Mouse (Mus musculus) intestine, embryonic 16.5 days (tissue): ENCODE data around the gene Cd82. TPM values are rescaled to one million over a fixed set of nuclear protein-coding genes. Genes with fewer than 3 reads are reported as not detected.

Source experiments
- ATAC-seq: fragments of 200-750 bp; cut with Nextera tagmentation; 2 replicates; pipeline ENCODE4 v1.8.0; 2017; ENCODE audit warnings: moderate TSS enrichment, moderate library complexity
- H3K27ac ChIP-seq: fragments of 300-500 bp; sonication (generic); 2 replicates; pipeline ENCODE4 v1.5.1; 2014; ENCODE audit warnings: mild to moderate bottlenecking, low read length
- H3K27me3 ChIP-seq: fragments of 300-500 bp; sonication (generic); replicated peaks from 2 replicates; pipeline ENCODE4 v1.6.1; 2014; ENCODE audit warnings: low read length, control low read depth, mixed read lengths; ENCODE audit not compliant: control insufficient read depth, insufficient read depth
- H3K36me3 ChIP-seq: fragments of 300-500 bp; sonication (generic); 2 replicates; pipeline ENCODE4 v1.6.1; 2014; ENCODE audit warnings: low read length, control low read depth; ENCODE audit not compliant: control insufficient read depth, insufficient read depth
- H3K4me1 ChIP-seq: fragments of 300-500 bp; sonication (generic); 2 replicates; pipeline ENCODE4 v1.6.1; 2014; ENCODE audit warnings: low read length, control low read depth, mixed read lengths; ENCODE audit not compliant: control insufficient read depth, insufficient read depth
- H3K4me2 ChIP-seq: fragments of 300-500 bp; sonication (generic); 2 replicates; pipeline ENCODE4 v1.6.1; 2014; ENCODE audit warnings: low read depth, low read length, control low read depth
- H3K4me3 ChIP-seq: fragments of 300-500 bp; sonication (generic); 2 replicates; pipeline ENCODE4 v1.5.1; 2014; ENCODE audit warnings: mild to moderate bottlenecking, low read length
- H3K9ac ChIP-seq: fragments of 300-500 bp; sonication (generic); 2 replicates; pipeline ENCODE4 v1.6.1; 2014; ENCODE audit warnings: low read depth, low read length
- H3K9me3 ChIP-seq: fragments of 300-500 bp; sonication (generic); 2 replicates; pipeline ENCODE4 v1.6.1; 2016; ENCODE audit warnings: low read length, control low read depth; ENCODE audit not compliant: control insufficient read depth
- WGBS: fragments of 180-500 bp; shearing (Covaris S2); extraction: QIAGEN DNeasy Blood & Tissue Kit; methylation state at CpG from one replicate; pipeline ENCODE4 v1.1.7; 2014; 5-methylcytosine and 5-hydroxymethylcytosine counted together
- polyA plus RNA-seq: library from polyadenylated mRNA; unstranded; fragments of >200 nt; fragmentation: Nextera tagmentation; extraction: Ambion mirVana; gene quantifications from 2 replicates; pipeline ENCODE4 v1.2.1, GENCODE M21; 2015

Gene Cd82
- polyA plus RNA-seq, 1 experiment from 2014 or later: 171 TPM

GRCm38 (mm10) chr2:93430993-93431392, 31.9 kb downstream of the Cd82 start:
- peak overlapping the region; percentile 56 for H3K9ac ChIP-seq
- H3K4me2 ChIP-seq: no peak overlapping the region
- no peaks in the 10 kb centered on the region for H3K27me3 ChIP-seq
- H3K4me3 ChIP-seq: no peak overlapping the region
- ATAC-seq: peak; percentile 10
- H3K27ac ChIP-seq: peak overlapping the region; percentile 98
- WGBS: 75% methylated on average over 5 of the region's 5 CpGs
- H3K9me3 ChIP-seq: no peaks in the 10 kb centered on the region
- H3K4me1 ChIP-seq: peaks cover 39% of the 10 kb centered on the region
- 0 out of 2 replicates have a peak, but pooled peaks cover 3% of the 10 kb centered on the region for H3K36me3 ChIP-seq

DNA sequence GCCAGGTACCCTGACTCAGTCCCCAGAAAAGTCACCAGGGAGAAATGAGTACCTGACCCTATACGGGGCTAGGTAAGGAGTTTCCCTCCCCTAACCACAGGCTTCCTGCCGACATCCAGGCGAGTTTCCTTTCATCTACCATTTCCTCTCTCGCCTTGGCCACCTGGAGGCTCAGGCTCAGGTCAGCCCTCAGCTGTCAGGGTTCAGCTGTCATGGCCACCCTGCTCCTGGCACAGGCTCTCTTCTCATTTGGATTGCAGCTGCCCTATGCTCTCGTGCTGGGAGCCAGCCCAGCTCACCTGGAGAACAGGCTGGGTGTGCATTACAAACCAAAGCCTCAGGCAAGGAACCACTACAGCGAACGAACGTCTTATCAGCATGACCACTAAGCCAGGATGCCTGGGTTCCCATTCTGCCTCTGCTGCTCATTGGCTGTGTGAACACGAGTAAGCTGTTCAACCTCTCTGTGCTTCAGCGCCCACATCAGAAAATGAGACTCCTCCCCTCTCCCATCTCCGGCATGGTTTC, 34.9 kb downstream of the Cd82 start:
- H3K9me3 ChIP-seq: no peaks in the 10 kb centered on the region
- 69% methylated on average over 11 of the region's 11 CpGs for WGBS
- ATAC-seq: no peak
- no peaks in the 10 kb centered on the region for H3K27me3 ChIP-seq
- H3K27ac ChIP-seq: no peak overlapping the region
- H3K4me3 ChIP-seq: no peak overlapping the region
- H3K4me2 ChIP-seq: no peak overlapping the region
- H3K4me1 ChIP-seq: peaks cover 32% of the 10 kb centered on the region
- no peaks in the 10 kb centered on the region for H3K36me3 ChIP-seq
- no peak overlapping the region for H3K9ac ChIP-seq

GRCm38 (mm10) chr2:93427000-93427715, 35.8 kb downstream of the Cd82 start:
- Histone ChIP-seq H3K4me2 (no peak overlapping the region), H3K9me3 (no peaks in the 10 kb centered on the region), H3K27me3 (no peaks in the 10 kb centered on the region), H3K27ac (no peak overlapping the region), H3K36me3 (no peaks in the 10 kb centered on the region), H3K9ac (no peak overlapping the region), H3K4me1 (peaks cover 23% of the 10 kb centered on the region), H3K4me3 (no peak overlapping the region)
- WGBS: 64% methylated on average over 8 of the region's 8 CpGs
- ATAC-seq: no peak

- H3K27ac ChIP-seq: no peak overlapping the region
- H3K27me3 ChIP-seq: no peaks in the 10 kb centered on the region
- H3K9me3 ChIP-seq: no peaks in the 10 kb centered on the region
- no peak overlapping the region for H3K9ac ChIP-seq
- H3K4me2 ChIP-seq: no peak overlapping the region
- ATAC-seq: no peak
- no peaks in the 10 kb centered on the region for H3K36me3 ChIP-seq
- peaks cover 11% of the 10 kb centered on the region for H3K4me1 ChIP-seq
- no peak overlapping the region for H3K4me3 ChIP-seq
- 61% methylated on average over 4 of the region's 4 CpGs for WGBS
Observed at GRCm38 (mm10) chr2:93425810-93426209, 37.1 kb downstream of the Cd82 start.

DNA sequence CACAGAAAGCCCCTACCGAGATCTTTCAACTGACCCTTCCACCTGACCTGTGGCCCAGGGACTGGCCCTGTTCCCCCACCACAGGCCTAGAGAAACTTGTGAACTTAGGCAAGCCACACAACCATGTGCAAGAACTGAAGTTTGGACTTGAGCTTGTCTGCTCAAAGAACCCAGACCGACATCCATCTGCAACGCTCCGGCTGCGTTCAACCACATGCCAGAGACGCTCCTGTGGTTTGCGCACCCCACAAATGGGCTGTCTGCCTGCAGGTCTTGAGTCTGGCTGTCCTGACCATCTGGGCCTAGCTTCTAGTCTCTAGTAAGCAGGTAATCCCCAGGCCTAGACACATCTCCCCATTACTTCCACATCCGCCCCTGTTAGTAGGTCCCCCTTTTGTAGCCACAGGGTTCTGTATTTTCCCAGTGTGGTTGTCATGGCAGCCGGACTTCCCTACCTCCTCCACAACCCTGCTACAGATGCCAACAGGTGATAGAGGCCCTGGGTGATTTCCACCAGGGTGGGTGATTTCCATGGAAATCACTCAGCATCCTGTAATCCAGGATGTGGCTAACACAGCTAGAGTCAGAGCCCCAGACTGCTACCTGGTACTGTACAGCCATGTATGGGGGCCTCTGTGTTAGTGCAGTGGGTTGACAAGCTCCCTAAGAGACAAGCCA, 38.5 kb downstream of the Cd82 start:
- WGBS: 93% methylated on average over 9 of the region's 9 CpGs
- ATAC-seq: no peak
- Histone ChIP-seq H3K27ac (no peak overlapping the region), H3K4me2 (no peak overlapping the region), H3K27me3 (no peaks in the 10 kb centered on the region), H3K4me3 (no peak overlapping the region), H3K9me3 (no peaks in the 10 kb centered on the region), H3K9ac (no peak overlapping the region), H3K4me1 (peaks cover 5% of the 10 kb centered on the region; the same call in 1 of the 2 replicates), H3K36me3 (peaks cover 3% of the 10 kb centered on the region; the same call in 1 of the 2 replicates)

GRCm38 (mm10) chr2:93421320-93421719, 41.6 kb downstream of the Cd82 start:
- Histone ChIP-seq H3K36me3 (peaks cover 3% of the 10 kb centered on the region; the same call in 1 of the 2 replicates), H3K4me2 (no peak overlapping the region), H3K27me3 (no peaks in the 10 kb centered on the region), H3K4me3 (no peak overlapping the region), H3K4me1 (no peaks in the 10 kb centered on the region; the same call in 1 of the 2 replicates), H3K9me3 (no peaks in the 10 kb centered on the region), H3K27ac (no peak overlapping the region), H3K9ac (no peak overlapping the region)
- ATAC-seq: 0 out of 2 replicates have a peak, but pooled peaks have one; percentile 43
- WGBS: 32% methylated on average over 7 of the region's 7 CpGs

DNA sequence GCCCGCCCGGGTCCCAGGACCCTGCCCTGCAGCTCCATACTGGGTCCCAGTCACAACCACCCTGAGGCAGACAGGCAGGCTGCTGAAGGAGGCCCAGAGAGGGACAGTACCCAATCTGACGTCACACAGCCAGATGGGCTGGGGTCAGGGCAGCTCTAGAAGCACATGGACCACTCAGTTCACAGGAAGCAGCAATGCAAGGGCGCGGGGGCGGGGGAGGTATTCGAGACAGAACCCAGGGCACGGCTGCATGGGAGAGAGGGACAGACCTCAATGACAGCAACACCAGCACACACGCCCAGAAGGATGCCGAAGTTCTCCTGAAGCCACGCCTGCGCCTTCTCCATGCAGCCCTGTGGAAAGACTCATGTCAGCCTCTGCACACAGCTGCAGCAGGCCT, 43.0 kb downstream of the Cd82 start:
- Histone ChIP-seq H3K9me3 (no peaks in the 10 kb centered on the region), H3K4me1 (no peaks in the 10 kb centered on the region; the same call in 1 of the 2 replicates), H3K9ac (no peak overlapping the region), H3K36me3 (peaks cover 3% of the 10 kb centered on the region; the same call in 1 of the 2 replicates), H3K27ac (no peak overlapping the region), H3K27me3 (no peaks in the 10 kb centered on the region), H3K4me2 (no peak overlapping the region), H3K4me3 (no peak overlapping the region)
- 82% methylated on average over 12 of the region's 12 CpGs for WGBS
- ATAC-seq: no peak

- H3K4me1 ChIP-seq: peaks cover 6% of the 10 kb centered on the region
- peak; percentile 47 for ATAC-seq
- H3K27ac ChIP-seq: no peak overlapping the region
- no peak overlapping the region for H3K9ac ChIP-seq
- no peak overlapping the region for H3K4me2 ChIP-seq
- peaks cover 3% of the 10 kb centered on the region; the same call in 1 of the 2 replicates for H3K36me3 ChIP-seq
- no peaks in the 10 kb centered on the region for H3K9me3 ChIP-seq
- no peak overlapping the region for H3K4me3 ChIP-seq
- H3K27me3 ChIP-seq: no peaks in the 10 kb centered on the region
- WGBS: 8% methylated on average over 8 of the region's 8 CpGs
Observed at GRCm38 (mm10) chr2:93418396-93418795, 44.5 kb downstream of the Cd82 start.

DNA sequence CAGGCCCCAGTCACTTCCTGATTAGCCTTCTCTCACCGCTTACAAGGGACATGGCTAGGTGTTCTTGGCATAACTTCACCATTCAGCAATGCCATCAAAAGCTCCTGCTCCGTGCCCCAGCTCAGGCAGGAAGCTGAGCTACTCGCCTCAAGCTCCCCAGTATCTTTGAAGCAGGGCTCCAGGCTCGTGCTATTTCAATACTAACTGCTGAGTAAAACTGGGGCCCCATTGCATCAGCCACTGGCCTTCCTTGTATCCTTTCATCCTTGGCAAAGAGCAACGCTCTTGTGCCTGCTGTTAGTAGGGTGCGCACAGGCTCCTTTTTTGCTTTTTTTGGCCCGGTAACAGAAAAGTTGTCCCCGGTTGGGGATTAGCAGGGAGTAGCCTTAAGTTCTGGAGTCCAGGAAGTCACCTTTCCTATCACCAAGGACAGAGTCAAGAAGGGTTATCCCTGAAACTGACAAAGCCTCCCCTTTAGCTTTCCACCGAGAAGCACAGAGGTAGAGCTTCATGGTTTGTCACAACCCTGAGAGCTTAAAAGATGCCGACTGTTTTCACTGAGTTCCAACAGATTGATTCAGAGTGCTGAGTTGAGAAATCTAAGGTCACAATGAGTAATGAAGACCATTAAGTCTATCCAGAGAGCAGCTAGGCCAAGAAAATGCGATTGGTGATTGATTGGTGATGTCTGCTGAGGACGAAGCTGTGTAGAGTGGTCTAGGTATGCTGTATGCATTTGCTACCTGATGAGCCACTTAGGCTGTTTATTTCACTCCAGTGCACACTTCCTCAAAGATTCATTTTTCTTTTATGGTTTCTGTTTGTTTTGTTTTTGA, 45.8 kb downstream of the Cd82 start:
- Histone ChIP-seq H3K4me2 (no peak overlapping the region), H3K4me3 (no peak overlapping the region)
- 79% methylated on average over 12 of the region's 12 CpGs for WGBS

More for the DNA sequence above, 45.8 kb downstream of the Cd82 start:
- Histone ChIP-seq H3K4me1 (peaks cover 15% of the 10 kb centered on the region), H3K9ac (no peak overlapping the region), H3K27ac (no peak overlapping the region), H3K9me3 (no peaks in the 10 kb centered on the region), H3K36me3 (peaks cover 3% of the 10 kb centered on the region; the same call in 1 of the 2 replicates), H3K27me3 (no peaks in the 10 kb centered on the region)
- no peak for ATAC-seq
